Mouse (Mus musculus) frontal cortex, postnatal 36 days (tissue): ENCODE measurements around the gene Gm13697.
"Not testable (repeated sequence)": the region's sequence is repeated elsewhere in the genome, so short reads cannot be mapped to it uniquely, and the experiment has no call there.

ENCODE experiments used
- DNase-seq, 2 experiments: peaks; one replicate each; pipeline ENCODE4 v3.0.0; 2022; ENCODE audit warnings: low spot score in 2 of 2

Gene Gm13697

GRCm38 (mm10) chr2:83984443-83984842, at the start of gene Gm13697:
TSS of gene Gm13697 (plus strand) at chr2:83984743.
- DNase-seq: not testable (repeated sequence)

DNA sequence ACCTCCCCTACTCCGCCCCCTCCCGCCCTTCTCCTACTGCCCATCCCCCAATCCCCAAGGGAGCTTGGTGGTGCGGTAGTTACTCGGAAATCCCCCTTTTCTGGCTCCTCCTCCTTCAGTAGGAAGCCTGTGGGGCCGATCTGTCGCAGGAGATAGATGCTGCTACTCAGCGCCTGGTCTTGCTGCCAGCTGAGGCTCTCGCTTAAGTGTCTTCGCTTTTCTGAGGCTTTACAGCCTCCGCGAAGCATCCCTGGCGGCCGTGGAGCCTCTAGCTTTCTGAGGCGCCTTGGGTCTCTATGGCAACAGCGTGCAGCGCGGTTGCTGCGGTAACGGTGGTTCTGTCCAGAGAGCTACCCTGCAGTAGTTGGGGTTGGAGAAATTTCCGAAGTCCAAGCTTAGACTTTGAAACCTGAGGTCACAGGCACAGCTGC, 43.6 kb upstream of the Gm13697 start, which contains the start of gene Zswim2:
Zswim2 (minus strand) TSS at position 298 of the 431 bp plus-strand sequence.
- peak; percentile 90 to 96 for DNase-seq

DNA sequence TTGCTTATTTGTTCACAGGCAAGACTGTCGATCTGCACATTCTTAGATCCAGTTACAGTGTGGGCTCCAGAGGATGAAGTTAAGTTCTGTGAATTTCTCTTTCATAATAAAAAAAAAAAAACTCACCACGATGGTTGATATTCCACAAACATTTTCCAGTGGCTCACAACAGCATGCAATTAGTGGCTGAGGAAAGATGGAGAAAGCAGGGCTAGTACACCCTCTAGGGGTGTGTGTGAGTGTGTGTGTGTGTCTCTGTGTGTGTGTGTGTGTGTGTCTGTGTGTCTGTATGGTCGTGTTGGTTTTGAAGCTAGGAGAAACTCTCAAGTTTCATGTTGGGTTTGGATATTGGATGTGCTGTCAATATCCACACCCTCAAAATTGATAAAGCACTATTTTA, 43.2 kb upstream of the Gm13697 start:
- DNase-seq: no peak

DNA sequence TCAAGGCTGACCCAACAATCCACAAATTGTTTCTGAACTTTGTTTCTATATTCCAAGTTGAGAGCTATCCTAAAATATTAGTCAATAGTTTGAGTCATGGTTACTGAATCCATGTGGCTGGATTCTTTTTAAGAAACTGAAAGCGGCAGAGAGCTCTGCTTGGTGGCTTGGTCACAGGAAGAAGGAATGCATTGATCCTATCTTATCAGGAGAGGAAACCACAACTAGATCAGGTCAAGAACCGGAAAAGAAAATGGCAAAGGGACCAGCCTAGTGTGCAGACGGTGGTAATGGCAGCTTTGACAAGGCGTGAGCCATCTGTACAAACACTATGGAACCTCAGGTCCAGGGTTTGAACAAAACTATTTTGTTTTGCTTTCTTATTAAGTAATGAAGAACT, 42.8 kb upstream of the Gm13697 start:
- DNase-seq: no peak

- DNase-seq: not testable (repeated sequence)
These were observed 29.1 kb upstream of the Gm13697 start, which contains the start of gene Gm13698 for GRCm38 (mm10) chr2:83955393-83955792. TSS of gene Gm13698 (plus strand) at chr2:83955693.

- DNase-seq: not testable (repeated sequence)
These were observed 23.3 kb upstream of the Gm13697 start, which contains the start of gene Gm13693 for GRCm38 (mm10) chr2:83961203-83961602. TSS of gene Gm13693 (plus strand) at chr2:83961503.

DNA sequence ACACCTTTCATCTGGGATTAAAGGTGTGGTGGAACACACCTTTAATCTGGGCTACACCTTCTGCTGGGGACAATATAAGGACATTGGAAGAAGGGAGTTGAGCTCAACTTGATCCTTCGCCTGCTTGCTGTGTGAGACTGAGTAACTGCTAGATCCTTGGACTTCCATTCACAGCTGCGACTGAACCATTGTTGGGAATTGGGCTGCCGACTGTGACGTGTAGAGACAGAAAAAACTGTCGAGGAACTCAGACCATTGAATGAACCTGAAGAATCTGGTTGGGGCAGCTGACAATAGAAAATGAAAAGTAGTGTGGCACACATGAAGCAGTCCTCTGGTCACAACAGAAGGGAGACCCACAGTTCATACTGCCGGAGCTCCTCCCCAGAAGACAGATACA, 17.5 kb upstream of the Gm13697 start, which contains the start of gene Gm13695:
Gm13695 (plus strand) TSS at position 301 of the 400 bp plus-strand sequence.
- not testable (repeated sequence) for DNase-seq

- DNase-seq: not testable (repeated sequence)
These were observed 11.7 kb upstream of the Gm13697 start, which contains the start of gene Gm13696 for GRCm38 (mm10) chr2:83972823-83973222. TSS of gene Gm13696 (plus strand) at chr2:83973123.

DNA sequence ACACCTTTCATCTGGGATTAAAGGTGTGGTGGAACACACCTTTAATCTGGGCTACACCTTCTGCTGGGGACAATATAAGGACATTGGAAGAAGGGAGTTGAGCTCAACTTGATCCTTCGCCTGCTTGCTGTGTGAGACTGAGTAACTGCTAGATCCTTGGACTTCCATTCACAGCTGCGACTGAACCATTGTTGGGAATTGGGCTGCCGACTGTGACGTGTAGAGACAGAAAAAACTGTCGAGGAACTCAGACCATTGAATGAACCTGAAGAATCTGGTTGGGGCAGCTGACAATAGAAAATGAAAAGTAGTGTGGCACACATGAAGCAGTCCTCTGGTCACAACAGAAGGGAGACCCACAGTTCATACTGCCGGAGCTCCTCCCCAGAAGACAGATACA, 5.9 kb upstream of the Gm13697 start, which contains the start of gene Gm13694:
Gm13694 (plus strand) TSS at position 301 of the 400 bp plus-strand sequence.
- DNase-seq: not testable (repeated sequence)

- not testable (repeated sequence) for DNase-seq
These were observed 5.7 kb downstream of the Gm13697 start, which contains the start of gene Gm13691 for GRCm38 (mm10) chr2:83990253-83990652. TSS of gene Gm13691 (plus strand) at chr2:83990553.

DNA sequence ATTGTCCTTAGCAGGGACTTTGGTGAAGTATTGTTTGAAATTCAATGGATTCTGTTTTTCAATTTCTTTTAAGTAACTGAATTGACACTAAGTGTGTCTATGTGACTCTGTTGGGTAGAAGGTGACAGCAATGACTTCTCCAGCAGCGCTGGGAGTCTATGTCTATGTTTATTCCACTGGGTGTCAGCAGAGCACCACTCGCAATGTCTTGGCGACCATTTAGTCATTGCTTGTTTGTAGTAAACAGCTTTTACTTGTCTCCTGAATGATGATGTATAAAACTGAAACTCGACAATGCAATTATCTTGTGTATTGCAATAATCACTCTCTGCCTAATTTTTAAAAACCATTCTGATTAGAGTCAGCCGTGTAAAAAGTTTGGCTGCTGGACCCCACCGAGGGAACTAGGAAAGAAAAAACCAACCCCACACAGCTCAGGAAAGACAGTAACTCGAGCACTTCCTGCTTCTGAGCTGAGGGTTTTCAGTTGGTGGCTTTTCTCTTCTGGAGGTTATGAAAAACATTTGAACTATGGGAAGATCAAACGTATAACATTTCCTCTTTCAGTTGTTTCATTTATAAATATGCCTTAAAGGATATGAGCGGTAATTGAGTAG, 9.2 kb downstream of the Gm13697 start:
- DNase-seq: not testable (repeated sequence)

DNA sequence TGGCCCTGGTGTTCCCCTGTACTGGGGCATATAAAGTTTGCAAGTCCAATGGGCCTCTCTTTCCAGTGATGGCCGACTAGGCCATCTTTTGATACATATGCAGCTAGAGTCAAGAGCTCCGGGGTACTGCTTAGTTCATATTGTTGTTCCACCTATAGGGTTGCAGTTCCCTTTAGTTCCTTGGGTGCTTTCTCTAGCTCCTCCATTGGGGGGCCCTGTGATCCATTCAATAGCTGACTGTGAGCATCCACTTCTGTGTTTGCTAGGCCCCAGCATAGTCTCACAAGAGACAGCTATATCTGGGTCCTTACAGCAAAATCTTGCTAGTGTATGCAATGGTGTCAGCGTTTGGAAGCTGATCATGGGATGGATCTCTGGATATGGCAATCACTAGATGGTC, 10.0 kb downstream of the Gm13697 start:
- DNase-seq: not testable (repeated sequence)

- DNase-seq: no peak
These were observed 24.4 kb downstream of the Gm13697 start for GRCm38 (mm10) chr2:84008913-84009312.

DNA sequence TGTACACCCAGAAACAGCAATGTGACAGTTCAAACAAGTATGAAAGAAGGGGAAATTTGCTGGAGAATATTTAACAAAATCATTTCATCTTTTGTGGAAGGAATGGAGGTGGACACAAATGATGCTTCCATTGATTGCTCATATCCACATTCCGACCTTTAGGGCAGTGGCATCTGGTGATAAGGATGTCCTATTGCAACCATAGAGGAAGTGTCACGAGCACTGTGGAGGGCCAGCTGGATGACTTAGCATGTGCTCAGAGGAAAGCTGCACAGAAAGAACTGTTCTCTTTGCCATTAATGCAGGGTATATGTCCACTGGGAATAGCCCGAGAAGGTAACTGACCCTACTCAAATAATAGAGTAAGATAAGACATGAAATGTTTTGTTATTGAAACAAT, 25.3 kb downstream of the Gm13697 start:
- no peak for DNase-seq

- no peak for DNase-seq
These were observed 30.0 kb downstream of the Gm13697 start for GRCm38 (mm10) chr2:84014572-84014971.

DNA sequence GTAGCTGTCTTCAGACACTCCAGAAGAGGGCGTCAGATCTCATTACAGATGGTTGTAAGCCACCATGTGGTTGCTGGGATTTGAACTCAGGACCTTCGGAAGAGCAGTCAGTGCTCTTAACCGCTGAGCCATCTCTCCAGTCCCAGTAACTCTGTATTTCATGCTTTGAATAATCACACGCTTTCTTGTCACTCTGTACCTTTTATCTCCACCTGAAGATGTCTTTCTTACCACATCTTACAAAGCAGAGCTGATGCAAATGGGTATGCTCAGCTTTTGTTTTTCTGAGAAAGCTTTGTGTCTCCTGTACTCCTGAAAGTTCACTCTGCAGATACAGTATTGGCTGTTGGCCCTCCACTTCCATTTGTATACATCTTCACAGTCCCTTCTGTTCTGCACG, 31.7 kb downstream of the Gm13697 start:
- not testable (repeated sequence) for DNase-seq

DNA sequence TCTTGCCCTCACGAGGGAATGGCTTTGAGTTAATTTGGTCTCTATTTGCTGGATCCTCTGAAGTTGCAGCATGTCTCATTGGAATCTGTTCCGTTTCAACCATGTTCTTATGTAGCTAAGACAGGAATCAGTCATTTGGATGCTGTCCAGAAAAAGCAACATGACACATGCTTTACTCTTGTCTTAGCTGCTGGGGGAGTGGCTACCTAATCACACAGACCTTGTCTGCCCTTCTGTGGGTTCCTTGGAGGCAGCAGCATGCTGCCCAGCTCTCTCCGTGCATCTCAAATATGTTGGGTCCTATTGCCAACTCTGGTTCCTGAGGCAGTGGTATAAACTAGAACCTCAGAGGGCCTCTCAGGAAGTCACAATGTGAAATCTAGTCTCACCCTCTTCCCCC, 33.8 kb downstream of the Gm13697 start:
- no peak for DNase-seq

GRCm38 (mm10) chr2:84019519-84020305, 35.2 kb downstream of the Gm13697 start:
- no peak for DNase-seq

DNA sequence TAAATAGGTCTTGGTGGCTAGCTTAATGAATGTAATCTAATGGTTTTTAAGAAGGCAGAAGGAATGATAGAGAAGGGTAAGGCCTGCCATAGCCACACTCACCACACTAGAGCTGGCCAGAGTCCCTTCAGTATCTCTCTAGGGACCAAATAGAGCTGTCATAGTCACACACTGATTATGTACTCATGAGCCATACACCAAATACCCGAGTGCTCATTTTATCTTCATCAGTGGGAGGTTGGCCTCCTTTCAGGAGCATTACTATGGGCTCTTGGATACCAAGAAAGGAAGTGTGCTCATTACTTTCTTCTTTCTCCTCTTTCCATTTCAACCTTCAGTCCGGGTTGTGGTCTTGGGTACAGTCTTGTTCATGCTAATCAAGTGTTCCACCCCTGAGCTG, 37.4 kb downstream of the Gm13697 start:
- peak in 1 of 2 experiments; percentile 18 for DNase-seq

- peak; percentile 48 to 67 for DNase-seq
These were observed 38.4 kb downstream of the Gm13697 start for GRCm38 (mm10) chr2:84022905-84023304.

- no peak for DNase-seq
These were observed 38.8 kb downstream of the Gm13697 start for GRCm38 (mm10) chr2:84023319-84023718.

DNA sequence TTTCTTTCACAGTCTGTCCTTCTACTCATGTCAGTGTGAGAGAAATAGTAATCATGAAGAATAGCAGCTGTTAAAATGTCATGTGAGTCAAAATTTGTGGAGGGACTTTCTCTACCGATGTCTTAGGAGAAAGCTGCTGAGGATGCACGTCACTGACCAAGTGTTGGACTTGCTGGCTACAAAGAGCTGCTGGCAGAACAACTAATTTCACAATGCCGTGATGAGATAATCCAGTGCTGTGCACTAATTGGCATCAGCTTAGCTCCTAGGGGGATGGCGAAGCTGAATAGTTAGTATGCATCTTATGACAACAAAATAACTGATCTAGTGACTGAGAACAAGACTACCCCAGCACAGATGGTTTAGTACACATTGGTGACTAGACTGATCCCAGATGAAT, 40.7 kb downstream of the Gm13697 start:
- no peak for DNase-seq
